Mouse (Mus musculus): ENCODE results near the gene Sept4.

- TF ChIP-seq CHD2 (IDR thresholded peaks at IDR 0.05; ENCODE audit: low read depth, low read length) = no peak
- TF ChIP-seq ZC3H11A (IDR thresholded peaks at IDR 0.05; ENCODE audit: borderline replicate concordance, low read depth, low read length) = no peak
- no peak for TF ChIP-seq MAFK (IDR thresholded peaks at IDR 0.05; ENCODE audit: insufficient read depth, low read depth, low read length)
- no peak for TF ChIP-seq HCFC1 (IDR thresholded peaks at IDR 0.05; ENCODE audit: borderline replicate concordance, insufficient read depth, low read length)
- TF ChIP-seq ZNF384 (IDR thresholded peaks at IDR 0.05; ENCODE audit: low read depth, low read length) = no peak
These were observed 2.2 kb upstream of the Sept4 start, which contains the start of gene Gm11492 for GRCm38 (mm10) chr11:87566501-87566900.
